Mouse (Mus musculus): ENCODE results near the gene Nfil3.

- TF ChIP-seq POLR2A (IDR thresholded peaks at IDR 0.05; ENCODE audit: low read depth, low read length) (no peak), MEF2A (IDR thresholded peaks at IDR 0.05; ENCODE audit: borderline replicate concordance, low read depth, low read length) (peak; percentile 34; the same call in 1 of the 2 replicates), CTCF (conservative IDR thresholded peaks at IDR 0.05 in 1 of 2, IDR thresholded peaks at IDR 0.05 in 1 of 2; ENCODE audit: low read depth in 2 of 2, low read length in 2 of 2) (no peak), UBTF (IDR thresholded peaks at IDR 0.05; ENCODE audit: low read depth, low read length) (no peak), SMC3 (IDR thresholded peaks at IDR 0.05; ENCODE audit: low read depth, low read length) (no peak; the same call in 1 of the 2 replicates), USF2 (conservative IDR thresholded peaks at IDR 0.05; ENCODE audit: low read depth, low read length) (no peak), CHD2 (IDR thresholded peaks at IDR 0.05; ENCODE audit: low read length) (no peak), MYC (IDR thresholded peaks at IDR 0.05; ENCODE audit: low read depth, low read length) (peak; percentile 97), MAX (IDR thresholded peaks at IDR 0.05; ENCODE audit: low read length) (peak; percentile 93), E2F4 (IDR thresholded peaks at IDR 0.05; ENCODE audit: insufficient replicate concordance, low read depth, low read length) (no peak), ZKSCAN1 (IDR thresholded peaks at IDR 0.05; ENCODE audit: borderline replicate concordance, low read depth, low read length) (no peak)
Observed at GRCm38 (mm10) chr13:53024285-53024684, 43.4 kb upstream of the Nfil3 start.
